Mouse (Mus musculus): ENCODE measurements around the gene Ankfy1.
"Not testable (repeated sequence)": the region's sequence is repeated elsewhere in the genome, so short reads cannot be mapped to it uniquely, and the experiment has no call there.

Ankfy1 gene

DNA sequence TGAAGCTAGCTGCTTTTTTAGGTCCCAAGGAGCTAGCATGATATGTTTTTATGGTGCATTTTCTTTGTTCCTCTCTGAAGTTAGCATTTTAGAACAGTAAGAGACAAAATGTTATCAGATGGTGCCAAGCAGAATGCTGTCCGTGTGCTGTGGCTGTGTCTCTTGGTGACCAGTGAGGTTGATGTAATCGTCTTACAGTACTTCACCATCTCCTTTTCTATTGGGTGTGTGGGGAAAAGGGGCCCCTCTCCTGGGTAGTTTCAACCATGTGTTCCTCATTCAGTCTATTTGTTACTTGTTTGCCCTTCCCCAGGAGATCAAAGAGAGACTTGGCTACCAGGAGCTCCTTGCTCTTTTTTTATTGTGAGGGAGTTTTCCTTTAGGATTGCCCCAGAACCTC lies 33.4 kb downstream of the Ankfy1 start:
- no peak for DNase-seq (ENCODE audit: low read depth)

GRCm38 (mm10) chr11:72723871-72724270 lies 34.1 kb downstream of the Ankfy1 start:
- peak; percentile 8 for DNase-seq (ENCODE audit: low read depth)

GRCm38 (mm10) chr11:72726023-72726422 lies 36.2 kb downstream of the Ankfy1 start:
- DNase-seq (ENCODE audit: low read depth), result no peak

DNA sequence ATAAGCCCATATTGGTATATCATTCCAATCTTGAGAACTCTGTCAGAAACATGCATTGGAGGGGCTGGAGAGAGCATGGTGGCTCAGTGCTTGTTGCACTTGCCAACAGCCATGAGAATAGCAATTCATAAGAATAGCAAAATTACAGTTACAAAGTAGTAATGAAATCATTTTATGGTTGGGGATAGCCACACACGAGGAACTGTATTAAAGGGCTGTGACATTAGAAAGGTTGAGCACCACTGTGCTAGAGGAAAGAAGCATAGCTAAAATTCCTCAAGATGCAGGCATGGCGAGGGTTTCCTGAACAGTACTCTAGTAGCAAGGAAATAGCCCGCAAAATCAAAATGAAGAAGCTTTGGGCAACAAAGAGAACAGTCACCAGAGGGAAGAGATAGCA lies 43.9 kb downstream of the Ankfy1 start:
- no peak for DNase-seq (ENCODE audit: low read depth)

DNA sequence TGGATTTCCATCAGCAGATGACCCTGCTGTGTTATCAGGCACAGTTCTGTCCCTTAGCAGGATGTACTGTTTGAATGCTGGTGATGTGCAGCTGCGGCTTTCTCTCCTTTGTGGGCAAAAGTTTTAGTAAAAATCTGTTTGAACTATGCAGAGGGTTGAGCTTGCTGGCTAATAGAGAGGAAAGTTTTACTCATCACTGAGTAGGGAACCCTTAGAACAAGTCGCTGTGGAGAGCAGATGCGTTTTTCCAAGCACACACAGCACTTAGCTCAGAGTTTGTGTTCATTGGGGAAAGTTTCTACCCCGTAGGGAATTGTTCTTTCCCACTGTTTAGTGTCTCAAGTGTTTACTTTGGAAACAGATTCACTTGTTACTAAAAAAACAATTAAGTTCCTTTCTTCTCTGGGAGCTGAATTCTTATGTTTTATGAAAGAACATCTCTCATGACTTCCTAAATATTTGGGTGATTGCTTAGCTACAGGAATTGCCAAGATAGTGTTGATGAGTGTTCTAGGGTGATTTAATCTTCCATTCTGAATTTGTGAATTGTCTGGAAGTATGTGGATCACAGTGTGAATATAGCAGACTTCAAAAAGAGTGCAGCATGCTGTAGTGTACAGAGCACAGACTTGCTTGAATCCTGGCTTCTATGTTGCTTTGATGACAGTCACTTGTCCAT lies 45.2 kb downstream of the Ankfy1 start:
- DNase-seq (ENCODE audit: low read depth), result peak; percentile 57

DNA sequence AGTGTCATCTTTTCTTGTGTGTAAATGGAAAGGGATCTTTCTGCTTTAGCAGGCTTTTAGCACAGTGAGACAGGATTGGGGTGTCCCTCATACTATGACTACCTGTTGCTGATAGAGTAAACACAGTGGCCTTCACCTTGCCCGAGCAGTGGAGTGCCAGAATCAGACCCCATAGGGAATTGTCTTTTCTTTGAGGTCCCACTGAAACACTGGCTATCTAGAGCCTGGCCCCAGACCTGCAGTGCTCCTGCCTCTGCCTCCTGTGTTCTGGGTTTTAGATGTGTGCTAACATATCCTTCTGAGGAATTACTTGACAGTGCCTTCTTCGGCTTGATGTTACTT lies 45.7 kb downstream of the Ankfy1 start:
- DNase-seq (ENCODE audit: low read depth), result no peak

- DNase-seq (ENCODE audit: low read depth), result no peak
Observed at GRCm38 (mm10) chr11:72736320-72736719, 46.5 kb downstream of the Ankfy1 start.

DNA sequence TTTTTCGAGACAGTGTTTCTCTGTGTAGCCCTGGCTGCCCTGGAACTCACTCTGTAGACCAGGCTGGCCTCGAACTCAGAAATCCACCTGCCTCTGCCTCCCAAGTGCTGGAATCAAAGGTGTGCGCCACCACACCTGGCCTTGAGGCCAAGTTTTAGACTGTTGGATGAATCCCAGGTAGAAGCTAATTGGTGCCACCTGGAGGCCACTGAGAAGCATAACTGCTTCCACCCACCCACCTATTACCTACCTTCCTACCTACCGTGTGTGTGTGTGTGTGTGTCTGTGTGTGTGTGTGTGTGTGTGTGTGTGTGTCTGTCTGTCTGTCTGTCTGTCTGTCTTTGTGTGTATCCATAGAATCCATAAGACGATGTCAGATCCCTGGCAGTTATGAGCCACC lies 47.7 kb downstream of the Ankfy1 start:
- not testable (repeated sequence) for DNase-seq (ENCODE audit: low read depth)

DNA sequence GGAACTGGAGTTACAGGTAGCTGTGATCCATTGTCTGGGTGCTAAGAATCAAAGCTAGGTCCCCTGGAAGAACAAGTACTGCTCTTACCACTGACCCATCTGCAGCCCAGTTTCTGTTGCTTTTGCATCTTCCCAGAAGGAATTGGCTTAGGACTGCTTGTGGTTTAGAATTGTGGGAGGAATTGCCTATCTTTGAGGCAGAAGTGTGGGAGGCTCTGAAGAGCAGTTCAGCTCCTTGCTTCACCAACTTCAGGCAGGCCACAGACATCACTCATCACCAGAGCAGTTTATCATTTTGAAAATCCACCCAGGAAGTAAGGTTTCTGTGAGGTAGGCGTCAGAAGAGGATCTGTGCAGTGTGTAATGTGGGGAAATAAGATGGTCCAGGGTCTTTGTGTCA lies 49.2 kb downstream of the Ankfy1 start:
- DNase-seq (ENCODE audit: low read depth), result no peak

DNA sequence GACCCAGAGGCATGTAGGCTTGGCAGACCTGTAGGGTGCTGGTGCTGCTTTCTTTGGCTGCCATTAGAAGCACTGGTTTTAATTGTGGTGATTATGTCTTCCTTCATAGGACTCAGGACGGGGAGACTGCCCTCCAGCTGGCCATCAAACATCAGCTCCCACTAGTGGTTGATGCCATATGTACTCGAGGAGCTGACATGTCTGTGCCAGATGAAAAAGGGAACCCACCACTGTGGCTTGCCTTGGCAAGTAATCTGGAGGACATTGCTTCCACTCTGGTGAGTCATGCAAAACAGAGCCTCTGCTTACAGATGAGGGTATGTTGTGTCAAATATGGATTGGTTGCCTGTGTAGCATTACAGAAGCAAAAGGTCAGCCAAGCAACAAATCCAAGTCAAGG lies 62.1 kb downstream of the Ankfy1 start:
- DNase-seq (ENCODE audit: low read depth), result peak; percentile 89

- no peak for DNase-seq (ENCODE audit: low read depth)
Observed at GRCm38 (mm10) chr11:72758316-72758715, 68.5 kb downstream of the Ankfy1 start.

GRCm38 (mm10) chr11:72759581-72759980 lies 69.8 kb downstream of the Ankfy1 start:
- no peak for DNase-seq (ENCODE audit: low read depth)

DNA sequence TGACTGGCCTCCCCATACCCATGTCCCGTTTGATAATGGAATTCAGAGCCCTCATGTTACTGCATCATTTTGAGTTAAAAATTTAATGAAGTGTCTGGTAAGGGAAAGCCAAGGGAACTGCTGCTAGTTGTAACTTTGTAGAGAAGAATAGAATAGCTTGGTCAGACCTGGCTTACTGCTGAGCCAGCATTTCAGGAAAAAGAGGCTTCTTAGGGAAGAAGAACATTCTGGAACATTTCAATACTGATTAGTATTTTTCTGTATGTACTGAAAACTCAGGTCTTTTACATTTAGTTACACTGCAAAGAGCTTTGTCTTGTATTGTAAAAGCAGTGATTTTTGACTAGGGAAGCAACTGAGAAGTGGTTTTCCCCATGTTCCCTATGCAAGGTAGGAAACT lies 71.0 kb downstream of the Ankfy1 start:
- DNase-seq (ENCODE audit: low read depth), result no peak

- no peak for DNase-seq (ENCODE audit: low read depth)
Observed at GRCm38 (mm10) chr11:72764270-72764669, 74.5 kb downstream of the Ankfy1 start.

- no peak for DNase-seq (ENCODE audit: low read depth)
Observed at GRCm38 (mm10) chr11:72767716-72768115, 77.9 kb downstream of the Ankfy1 start.

DNA sequence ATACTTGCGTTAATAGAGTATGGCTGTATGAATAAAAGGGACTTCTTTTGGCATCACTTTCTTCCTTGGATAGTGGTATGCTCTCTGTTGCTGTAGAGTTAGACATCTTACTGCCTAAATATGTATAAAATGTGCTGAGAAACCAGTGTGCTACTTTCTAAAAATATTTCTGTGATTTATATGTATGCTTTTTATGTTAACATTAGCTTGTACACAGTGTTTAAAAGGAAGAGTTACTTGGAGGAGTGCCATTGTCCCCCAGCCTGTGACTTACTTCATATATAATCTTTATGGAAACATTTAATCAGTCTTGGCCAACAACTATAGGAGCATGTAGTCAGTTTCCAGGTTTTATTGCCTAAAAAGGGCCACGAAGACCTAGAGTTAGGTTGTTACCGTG lies 79.3 kb downstream of the Ankfy1 start:
- DNase-seq (ENCODE audit: low read depth), result no peak

GRCm38 (mm10) chr11:72770324-72770723 lies 80.5 kb downstream of the Ankfy1 start:
- DNase-seq (ENCODE audit: low read depth), result no peak

DNA sequence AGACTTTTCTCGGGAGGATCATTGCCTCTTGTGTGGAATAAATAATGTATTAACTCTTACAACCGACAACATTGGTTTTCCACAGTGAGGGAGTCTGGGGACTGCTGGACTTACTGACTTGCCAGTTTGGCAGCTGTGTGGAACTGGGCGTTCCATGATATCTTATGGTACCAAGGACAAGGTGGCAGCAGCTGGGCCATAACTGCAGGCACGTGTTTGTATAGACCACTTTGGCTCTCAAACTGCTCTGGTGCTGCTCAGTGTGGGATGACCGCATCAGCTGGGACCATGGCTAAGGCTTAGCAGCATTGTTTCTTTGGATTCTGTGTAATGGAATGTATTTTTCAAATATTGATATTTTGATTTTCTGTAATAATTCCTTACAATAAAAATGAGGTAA lies 81.0 kb downstream of the Ankfy1 start:
- DNase-seq (ENCODE audit: low read depth), result no peak

DNA sequence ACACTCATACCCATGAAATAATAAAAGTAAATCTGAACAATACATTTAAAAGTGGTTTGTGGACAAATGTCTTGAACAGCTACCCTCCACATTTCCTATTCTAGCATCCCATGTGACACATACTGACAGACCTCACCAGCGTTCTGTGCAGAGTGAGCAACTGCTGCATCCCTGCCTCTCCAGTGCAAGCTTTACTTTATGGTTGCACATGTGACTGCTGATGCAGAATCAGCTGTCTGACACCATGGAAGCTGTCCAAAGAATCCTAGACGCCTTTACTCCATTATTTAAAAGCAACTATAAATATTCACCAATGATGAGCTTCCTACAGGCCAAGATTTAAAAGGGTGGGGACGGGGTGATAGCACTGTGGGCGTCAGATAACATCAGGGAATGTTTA lies 81.7 kb downstream of the Ankfy1 start:
- DNase-seq (ENCODE audit: low read depth), result no peak

- not testable (repeated sequence) for DNase-seq (ENCODE audit: low read depth)
Observed at GRCm38 (mm10) chr11:72772611-72773010, 82.8 kb downstream of the Ankfy1 start.

- DNase-seq (ENCODE audit: low read depth), result no peak
Observed at GRCm38 (mm10) chr11:72778957-72779356, 89.2 kb downstream of the Ankfy1 start.

DNA sequence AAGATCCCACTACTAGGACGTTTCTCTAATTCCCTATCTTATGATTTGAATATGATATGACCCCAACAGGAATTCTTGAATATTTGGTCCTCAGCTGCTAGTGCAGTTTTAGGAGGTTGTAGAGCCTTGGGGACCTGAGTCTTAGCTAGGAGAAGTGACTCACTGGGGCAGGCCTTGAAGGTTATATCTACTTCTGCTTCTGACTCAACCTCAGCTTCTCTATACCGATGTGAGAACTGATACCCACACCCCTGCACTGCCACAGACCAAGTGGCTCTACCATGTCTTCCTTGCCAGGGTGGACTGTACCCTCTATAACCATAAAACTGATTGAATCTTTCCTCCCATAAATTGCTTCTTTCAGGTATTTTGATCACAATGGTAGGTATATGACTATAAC lies 92.3 kb downstream of the Ankfy1 start:
- DNase-seq (ENCODE audit: low read depth), result no peak

DNA sequence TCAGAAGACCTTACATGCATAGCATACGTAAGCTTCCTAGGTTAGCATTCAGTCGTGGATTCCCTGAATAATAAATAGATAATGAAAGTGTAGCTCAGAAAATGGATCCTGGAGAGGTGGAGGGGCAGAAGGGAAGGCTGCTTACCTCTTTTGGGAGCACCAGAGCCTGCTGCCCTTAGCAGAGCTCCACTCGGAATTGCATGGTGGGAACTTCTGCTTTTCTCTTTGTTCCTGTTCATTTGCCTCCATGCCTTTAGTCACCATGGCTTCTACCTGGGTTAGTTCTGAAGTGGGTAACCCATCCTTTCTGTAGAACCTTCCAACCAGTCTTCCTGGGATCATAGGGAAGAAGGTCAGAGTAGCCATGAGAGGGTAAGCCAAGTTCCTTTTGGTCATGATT lies 92.7 kb downstream of the Ankfy1 start:
- DNase-seq (ENCODE audit: low read depth), result no peak

- DNase-seq (ENCODE audit: low read depth), result no peak
Observed at GRCm38 (mm10) chr11:72792033-72792432, 102.2 kb downstream of the Ankfy1 start.

DNA sequence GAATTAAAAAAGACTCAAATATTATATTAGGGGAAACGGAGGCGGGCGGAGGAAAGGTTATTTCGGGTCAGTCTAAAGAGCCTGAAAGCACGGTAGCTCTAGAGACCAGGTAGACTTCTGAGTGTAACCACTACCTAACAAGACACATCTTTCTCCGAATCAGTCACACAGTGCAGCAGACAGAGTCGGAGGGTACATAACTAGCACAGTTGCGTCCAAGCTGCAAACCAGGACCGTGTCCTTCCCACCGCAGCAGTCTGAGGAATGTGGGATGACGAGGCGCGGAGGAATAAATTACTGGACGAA lies 105.3 kb downstream of the Ankfy1 start:
- DNase-seq (ENCODE audit: low read depth), result no peak

Data from fibroblast of lung, adult 2 months (primary cell).